Mouse (Mus musculus): ENCODE data around the gene Glt28d2. TPM values are rescaled to one million over a fixed set of nuclear protein-coding genes. Genes with fewer than 3 reads are reported as not detected.

Glt28d2 gene
- polyA plus RNA-seq, 1 experiment from 2014 or later, result not detected

DNA sequence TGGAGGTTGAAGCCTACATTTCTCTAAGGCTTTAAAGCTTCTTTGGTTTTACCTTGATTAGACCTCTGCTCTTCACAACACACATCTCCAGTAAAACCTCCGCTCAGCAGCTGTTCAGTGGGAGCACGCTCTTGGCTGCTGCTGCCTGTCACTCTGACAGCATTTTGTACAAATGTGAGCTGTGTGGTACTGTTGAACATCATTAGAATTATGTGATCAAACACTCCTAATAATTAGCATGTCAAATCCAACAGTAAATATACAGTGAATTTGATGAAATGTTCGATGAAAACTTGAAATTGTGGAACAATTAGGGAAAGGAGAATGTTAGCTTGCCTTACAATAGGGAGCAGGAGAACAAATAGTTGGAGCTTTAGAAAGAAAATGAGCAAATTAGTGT lies 32.3 kb downstream of the Glt28d2 start:
- H3K79me2 ChIP-seq (ENCODE audit: inconsistent target), result no peaks in the 10 kb centered on the region
- no peak overlapping the region for H3K27ac ChIP-seq
- H3K36me3 ChIP-seq (ENCODE audit: inconsistent target), result no peaks in the 10 kb centered on the region
- H3K4me3 ChIP-seq (ENCODE audit: inconsistent target), result no peak overlapping the region
- 95% methylated on average over 2 of the region's 3 CpGs for WGBS (ENCODE audit: missing documents)

DNA sequence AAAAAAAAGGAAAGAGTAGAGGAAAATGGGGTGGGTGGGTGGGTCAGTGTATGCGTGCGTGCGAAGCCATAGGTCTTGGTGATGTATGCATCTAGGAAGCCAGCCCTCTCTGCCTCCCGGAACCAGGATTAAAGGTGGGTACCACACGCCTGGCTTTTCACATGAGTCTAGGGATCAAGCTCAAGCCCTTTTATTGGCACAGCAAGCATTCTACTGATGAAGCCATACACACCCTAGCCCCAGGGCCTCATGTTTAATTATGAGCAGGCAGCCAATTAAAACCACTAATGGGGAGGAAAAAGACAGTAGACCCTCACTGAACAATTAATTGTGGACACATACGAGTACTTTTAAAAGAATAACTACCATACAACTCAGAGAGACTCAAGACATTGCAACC lies 33.2 kb downstream of the Glt28d2 start:
- H3K4me3 ChIP-seq (ENCODE audit: inconsistent target), result no peak overlapping the region
- H3K79me2 ChIP-seq (ENCODE audit: inconsistent target), result no peaks in the 10 kb centered on the region
- no peaks in the 10 kb centered on the region for H3K36me3 ChIP-seq (ENCODE audit: inconsistent target)
- WGBS (ENCODE audit: missing documents), result 95% methylated on average over 5 of the region's 6 CpGs
- H3K27ac ChIP-seq, result no peak overlapping the region

- 93% methylated on average over 3 of the region's 4 CpGs for WGBS (ENCODE audit: missing documents)
- no peaks in the 10 kb centered on the region for H3K36me3 ChIP-seq (ENCODE audit: inconsistent target)
These were observed 33.6 kb downstream of the Glt28d2 start for GRCm38 (mm10) chr3:85853715-85854114.

GRCm38 (mm10) chr3:85850079-85850478 lies 37.2 kb downstream of the Glt28d2 start:
- Histone ChIP-seq H3K36me3 (ENCODE audit: inconsistent target) (no peaks in the 10 kb centered on the region), H3K4me3 (ENCODE audit: inconsistent target) (no peak overlapping the region), H3K27ac (no peak overlapping the region), H3K79me2 (ENCODE audit: inconsistent target) (no peaks in the 10 kb centered on the region)
- WGBS (ENCODE audit: missing documents), result 29% methylated on average over 1 of the region's 1 CpGs

More at GRCm38 (mm10) chr3:85853715-85854114, 33.6 kb downstream of the Glt28d2 start:
- no peak overlapping the region for H3K27ac ChIP-seq
- no peak overlapping the region for H3K4me3 ChIP-seq (ENCODE audit: inconsistent target)
- no peaks in the 10 kb centered on the region for H3K79me2 ChIP-seq (ENCODE audit: inconsistent target)

DNA sequence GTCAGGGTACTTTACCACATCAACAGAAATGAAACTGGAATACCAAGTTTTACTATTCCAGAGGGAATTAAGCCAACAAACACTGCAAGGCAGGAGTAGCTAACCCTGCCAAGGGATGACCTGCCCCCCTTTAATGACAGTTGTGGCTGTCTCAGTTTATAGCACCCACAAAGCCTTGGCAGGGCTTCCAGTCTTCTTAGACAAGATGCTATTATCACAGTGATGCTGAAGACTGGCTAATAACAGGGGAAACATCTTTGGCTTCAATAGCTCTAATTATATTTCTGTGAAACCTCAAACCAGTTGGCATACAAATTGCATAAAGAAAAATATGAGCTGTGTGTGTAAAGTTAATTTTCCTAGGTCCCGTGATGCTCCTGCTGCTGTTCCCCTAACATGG lies 41.0 kb downstream of the Glt28d2 start:
- no peaks in the 10 kb centered on the region for H3K36me3 ChIP-seq (ENCODE audit: inconsistent target)
- H3K79me2 ChIP-seq (ENCODE audit: inconsistent target), result no peaks in the 10 kb centered on the region
- no peak overlapping the region for H3K27ac ChIP-seq
- no peak overlapping the region for H3K4me3 ChIP-seq (ENCODE audit: inconsistent target)
- 86% methylated on average over 1 of the region's 1 CpGs for WGBS (ENCODE audit: missing documents)

DNA sequence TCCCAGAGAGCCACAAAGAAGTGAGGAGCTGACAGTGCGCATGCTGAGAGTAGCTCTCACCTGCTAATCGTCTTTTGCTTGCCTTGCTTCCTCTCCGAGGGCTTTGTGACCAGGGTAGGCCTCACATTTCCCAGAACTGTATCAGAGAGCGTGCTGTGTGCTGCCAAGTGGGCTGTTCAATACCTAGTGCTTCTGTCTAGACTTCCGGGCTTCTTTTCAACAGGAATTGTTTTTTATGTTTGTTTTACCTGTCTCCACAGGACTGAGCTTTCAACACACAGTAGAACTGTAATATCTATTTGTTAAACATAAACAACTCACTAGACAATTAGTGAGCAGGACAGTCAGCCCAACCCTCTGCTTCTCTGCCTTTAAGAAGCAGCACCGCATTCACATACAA lies 42.0 kb downstream of the Glt28d2 start:
- H3K4me3 ChIP-seq (ENCODE audit: inconsistent target), result no peak overlapping the region
- no peaks in the 10 kb centered on the region for H3K79me2 ChIP-seq (ENCODE audit: inconsistent target)
- no peaks in the 10 kb centered on the region for H3K36me3 ChIP-seq (ENCODE audit: inconsistent target)
- WGBS (ENCODE audit: missing documents), result 84% methylated on average over 5 of the region's 6 CpGs
- H3K27ac ChIP-seq, result no peak overlapping the region

- Histone ChIP-seq H3K27ac (no peak overlapping the region), H3K4me3 (ENCODE audit: inconsistent target) (no peak overlapping the region), H3K79me2 (ENCODE audit: inconsistent target) (no peaks in the 10 kb centered on the region), H3K36me3 (ENCODE audit: inconsistent target) (no peaks in the 10 kb centered on the region)
These were observed 44.5 kb downstream of the Glt28d2 start for GRCm38 (mm10) chr3:85842881-85843218.

DNA sequence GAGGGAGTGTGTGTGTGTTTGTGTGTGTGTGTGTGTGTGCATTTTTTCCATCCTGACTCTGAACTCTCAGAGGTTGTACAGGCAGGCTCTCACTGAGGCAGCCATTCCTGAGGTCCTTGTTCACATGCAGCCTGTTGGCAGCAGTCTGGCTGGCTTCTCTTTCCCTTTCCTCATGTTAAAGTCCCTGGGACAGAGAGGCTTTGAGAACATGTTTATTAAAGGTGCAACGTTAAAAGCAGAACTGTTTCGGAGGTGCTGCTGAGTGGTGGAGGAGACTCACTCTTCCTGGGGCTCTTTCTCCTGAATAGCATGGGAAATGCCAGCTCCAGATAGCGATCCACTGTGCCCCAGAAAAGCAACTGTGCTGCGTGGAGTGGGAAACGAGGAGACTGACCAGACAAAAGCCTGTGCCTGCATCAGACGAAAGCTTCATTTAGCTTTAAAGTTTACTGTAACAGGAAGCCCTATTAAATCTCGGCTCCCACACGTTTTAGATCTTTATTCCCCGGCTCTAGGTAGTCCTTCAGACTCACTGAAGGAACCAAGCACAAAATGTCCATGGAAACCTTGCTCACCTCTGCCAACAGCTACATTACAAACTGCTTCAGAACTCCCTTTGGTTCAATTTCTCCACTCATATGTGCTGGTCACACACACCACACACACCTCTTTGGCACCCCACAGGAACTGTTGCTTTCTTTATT lies 45.0 kb downstream of the Glt28d2 start:
- H3K79me2 ChIP-seq (ENCODE audit: inconsistent target), result no peaks in the 10 kb centered on the region
- H3K27ac ChIP-seq, result no peak overlapping the region
- H3K4me3 ChIP-seq (ENCODE audit: inconsistent target), result no peak overlapping the region
- WGBS (ENCODE audit: missing documents), result 29% methylated on average over 9 of the region's 9 CpGs
- H3K36me3 ChIP-seq (ENCODE audit: inconsistent target), result no peaks in the 10 kb centered on the region

DNA sequence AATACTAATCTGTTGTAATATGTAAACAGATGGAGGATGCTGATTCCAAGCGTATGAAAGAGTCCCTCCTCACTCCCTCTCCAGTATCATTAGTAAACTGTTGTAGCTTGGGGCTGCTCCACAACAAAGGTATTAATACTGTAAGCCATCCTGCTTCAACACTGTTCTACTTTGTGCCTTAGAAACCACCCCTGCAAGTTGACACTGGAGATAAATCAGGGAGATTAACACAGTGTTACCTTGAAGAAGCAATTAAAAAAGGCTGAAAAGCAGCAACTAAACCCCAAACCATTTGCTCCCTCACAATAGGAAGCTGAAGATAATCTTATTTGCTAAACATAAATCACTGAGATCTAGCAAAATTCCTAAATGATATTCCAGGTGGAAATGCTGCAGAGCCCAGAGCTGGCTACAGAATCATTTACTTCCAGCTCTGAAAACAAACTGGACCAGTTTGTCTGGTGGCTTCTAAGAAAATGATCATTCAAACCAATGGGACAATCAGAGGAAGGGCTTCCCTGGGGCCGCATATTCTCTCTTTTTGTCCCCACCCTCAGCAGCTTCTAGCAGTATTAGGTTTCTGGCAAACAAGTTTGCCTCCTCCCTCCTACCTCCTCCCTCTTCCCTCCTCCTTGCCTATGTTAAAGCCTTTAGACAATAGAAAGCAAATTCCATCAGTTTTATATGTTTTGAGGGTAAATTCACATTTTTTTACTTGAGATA lies 45.7 kb downstream of the Glt28d2 start:
- WGBS (ENCODE audit: missing documents), result 78% methylated on average over 2 of the region's 2 CpGs
- no peak overlapping the region for H3K27ac ChIP-seq
- H3K79me2 ChIP-seq (ENCODE audit: inconsistent target), result no peaks in the 10 kb centered on the region

DNA sequence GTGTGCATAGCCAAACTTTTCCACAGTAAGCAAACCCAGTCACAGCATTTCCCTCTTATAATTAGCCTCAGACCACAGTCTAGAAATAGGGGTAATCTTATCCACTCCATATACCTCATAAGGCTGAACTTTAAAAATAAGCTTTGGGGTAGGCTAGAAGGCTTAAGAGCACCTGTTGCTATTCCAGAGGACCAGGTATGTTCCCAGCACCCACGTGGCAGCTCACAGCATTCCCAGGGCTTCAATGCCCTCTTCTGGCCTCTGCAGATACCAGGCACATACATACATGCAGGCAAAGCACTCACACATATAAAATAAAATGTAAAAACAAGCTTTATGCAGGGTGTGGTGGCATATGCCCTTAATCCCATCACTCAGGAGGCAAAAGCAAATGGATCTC lies 53.7 kb downstream of the Glt28d2 start:
- Histone ChIP-seq H3K4me3 (ENCODE audit: inconsistent target) (no peak overlapping the region), H3K36me3 (ENCODE audit: inconsistent target) (no peaks in the 10 kb centered on the region), H3K79me2 (ENCODE audit: inconsistent target) (no peaks in the 10 kb centered on the region), H3K27ac (no peak overlapping the region)
- WGBS (ENCODE audit: missing documents), result 67% methylated on average over 1 of the region's 1 CpGs

More for the DNA sequence above, 45.7 kb downstream of the Glt28d2 start:
- Histone ChIP-seq H3K4me3 (ENCODE audit: inconsistent target) (no peak overlapping the region), H3K36me3 (ENCODE audit: inconsistent target) (no peaks in the 10 kb centered on the region)

DNA sequence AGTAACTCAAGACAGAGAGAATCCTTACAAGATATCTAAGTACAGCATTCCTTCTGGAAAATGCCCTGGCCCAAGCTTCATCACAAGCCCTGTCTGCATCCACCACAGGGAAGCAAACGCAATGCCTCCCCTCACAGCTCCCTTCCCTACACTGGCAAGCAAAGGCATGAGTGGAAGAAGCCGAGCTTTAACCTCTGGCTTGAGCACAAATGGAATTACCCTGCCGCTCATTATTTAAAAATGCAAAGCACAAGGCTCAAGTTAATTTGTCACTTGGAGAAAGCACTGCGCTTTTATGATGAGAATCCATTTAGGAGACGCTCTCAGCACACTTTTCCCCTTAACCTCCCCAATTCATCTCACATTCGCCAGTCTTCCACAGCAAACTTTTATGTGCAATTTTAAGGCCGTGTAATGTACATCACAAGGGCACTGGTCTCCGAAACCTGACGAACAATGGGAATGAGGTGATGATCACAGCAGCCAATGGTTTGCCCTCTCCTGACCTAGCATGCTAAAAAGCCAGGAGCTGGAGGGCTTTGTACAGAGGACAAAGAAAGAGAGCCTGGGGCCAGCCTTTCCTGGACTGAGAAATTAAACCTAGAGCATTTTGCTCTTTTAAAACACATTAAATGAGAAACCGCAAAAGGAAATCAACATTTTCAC lies 54.7 kb downstream of the Glt28d2 start:
- H3K36me3 ChIP-seq (ENCODE audit: inconsistent target), result no peaks in the 10 kb centered on the region
- H3K79me2 ChIP-seq (ENCODE audit: inconsistent target), result no peaks in the 10 kb centered on the region
- WGBS (ENCODE audit: missing documents), result 86% methylated on average over 10 of the region's 10 CpGs
- no peak overlapping the region for H3K27ac ChIP-seq
- no peak overlapping the region for H3K4me3 ChIP-seq (ENCODE audit: inconsistent target)

DNA sequence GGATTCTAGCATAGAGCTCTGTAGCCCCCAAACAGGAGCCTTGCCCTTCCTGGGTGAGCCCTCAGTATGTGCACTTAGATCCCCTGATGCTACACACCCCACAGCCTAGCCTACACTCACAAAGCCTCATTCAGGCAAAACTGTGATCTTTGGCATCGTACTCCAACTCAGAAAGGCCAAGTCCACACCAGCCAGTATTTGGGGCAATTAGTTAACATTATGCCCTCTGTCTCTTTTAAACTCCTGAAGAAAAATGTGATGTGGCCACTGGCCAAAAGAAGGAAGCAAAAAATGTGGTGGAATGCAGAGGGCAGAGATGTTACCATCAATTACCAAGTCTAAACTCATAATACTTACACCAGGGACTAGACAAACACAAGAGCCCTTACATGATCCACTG lies 55.5 kb downstream of the Glt28d2 start:
- Histone ChIP-seq H3K4me3 (ENCODE audit: inconsistent target) (no peak overlapping the region), H3K36me3 (ENCODE audit: inconsistent target) (no peaks in the 10 kb centered on the region), H3K79me2 (ENCODE audit: inconsistent target) (no peaks in the 10 kb centered on the region), H3K27ac (no peak overlapping the region)
- 100% methylated on average over 1 of the region's 1 CpGs for WGBS (ENCODE audit: missing documents)

DNA sequence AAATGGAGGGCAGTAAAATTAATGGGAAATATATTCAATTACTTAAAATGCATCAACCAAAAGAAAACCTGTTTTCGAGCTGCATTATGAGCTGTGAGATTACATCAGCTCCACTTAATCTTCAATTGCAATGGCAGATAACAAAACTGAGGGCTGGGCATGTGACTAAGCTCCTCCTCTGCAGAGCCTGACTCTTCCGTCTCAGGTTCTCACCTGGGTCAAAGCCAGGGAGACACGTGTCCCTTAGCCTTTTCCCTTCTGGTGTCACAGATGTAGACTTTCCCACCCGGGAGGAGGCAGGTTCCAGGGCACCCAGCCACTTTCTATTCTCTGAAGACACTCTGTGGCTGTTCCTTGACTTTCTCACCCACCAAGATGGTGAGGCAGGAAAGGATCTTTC lies 58.3 kb downstream of the Glt28d2 start:
- H3K36me3 ChIP-seq (ENCODE audit: inconsistent target), result no peaks in the 10 kb centered on the region
- no peak overlapping the region for H3K4me3 ChIP-seq (ENCODE audit: inconsistent target)
- 72% methylated on average over 4 of the region's 4 CpGs for WGBS (ENCODE audit: missing documents)
- no peaks in the 10 kb centered on the region for H3K79me2 ChIP-seq (ENCODE audit: inconsistent target)
- H3K27ac ChIP-seq, result no peak overlapping the region

DNA sequence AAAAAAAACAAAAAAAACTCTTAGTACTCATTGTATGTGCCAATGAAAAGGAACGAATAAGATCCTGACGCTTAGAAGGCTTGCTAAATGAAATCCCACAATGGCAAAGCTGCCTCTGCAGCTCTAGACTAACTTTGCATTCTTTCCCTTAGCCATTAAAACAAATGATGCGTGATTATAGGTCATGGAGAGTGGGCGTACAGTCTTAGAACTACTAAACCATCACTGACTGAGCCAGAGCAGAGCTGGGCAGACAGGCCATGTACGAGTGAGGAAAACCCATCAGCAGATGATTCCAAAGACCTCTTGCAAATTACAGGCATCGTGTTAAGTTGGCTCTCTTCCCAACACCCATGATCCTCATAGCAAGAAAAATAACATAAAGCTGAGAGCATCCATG lies 59.5 kb downstream of the Glt28d2 start:
- Histone ChIP-seq H3K4me3 (ENCODE audit: inconsistent target) (no peak overlapping the region), H3K36me3 (ENCODE audit: inconsistent target) (no peaks in the 10 kb centered on the region)
- 86% methylated on average over 6 of the region's 6 CpGs for WGBS (ENCODE audit: missing documents)

GRCm38 (mm10) chr3:85827283-85827682 lies 60.0 kb downstream of the Glt28d2 start:
- Histone ChIP-seq H3K4me3 (ENCODE audit: inconsistent target) (no peak overlapping the region), H3K27ac (no peak overlapping the region), H3K79me2 (ENCODE audit: inconsistent target) (no peaks in the 10 kb centered on the region), H3K36me3 (ENCODE audit: inconsistent target) (no peaks in the 10 kb centered on the region)
- WGBS (ENCODE audit: missing documents), result 74% methylated on average over 4 of the region's 4 CpGs

More for the DNA sequence above, 59.5 kb downstream of the Glt28d2 start:
- H3K79me2 ChIP-seq (ENCODE audit: inconsistent target), result no peaks in the 10 kb centered on the region
- no peak overlapping the region for H3K27ac ChIP-seq

All from macrophage (primary cell).